In genomic region chr2:155691336-155691722, GRCm38 (mm10) we compare ENCODE assay signal across 8 mouse cellular contexts. TPM values are rescaled to one million over a fixed set of nuclear protein-coding genes. Genes with fewer than 3 reads are reported as not detected.
DNase-seq lines count a peak whose midpoint lies in the region; ATAC-seq and TF ChIP-seq lines count a peak whose summit lies in the region.

No protein-coding gene starts in this region.

- H3K4me2 ChIP-seq in forebrain, embryonic 12.5 days: peak overlapping the region; percentile 72
- H3K4me2 ChIP-seq in liver, embryonic 14.5 days (ENCODE audit: low read depth): peak overlapping the region; percentile 96

- no peak for DNase-seq in gastrocnemius, adult 2 months
- DNase-seq in gastrocnemius, adult 18-20 months (ENCODE audit: low spot score): no peak
- no peak for DNase-seq in liver, embryonic 14.5 days (ENCODE audit: low read depth in 3 of 3, low spot score in 3 of 3)
- DNase-seq in cerebellum, adult 9-11 months: no peak
- no peak for DNase-seq in frontal cortex, adult 2 months (ENCODE audit: extremely low spot score in 1 of 2, low spot score in 1 of 2)
- no peak for DNase-seq in thymus, postnatal 25 days

- no peak for TF ChIP-seq CTCF in gastrocnemius, adult 2 months (IDR thresholded peaks at IDR 0.05)
- no peak for TF ChIP-seq CTCF in C2C12 (IDR thresholded peaks at IDR 0.05; ENCODE audit: control insufficient read depth, insufficient read depth, insufficient read length)
- no peak for TF ChIP-seq CTCF in liver, embryonic 14.5 days (IDR thresholded peaks at IDR 0.05; ENCODE audit: low read depth)

- ATAC-seq in forebrain, embryonic 12.5 days (ENCODE audit: low FRiP score): no peak; the same call in 1 of the 2 replicates
- no peak for ATAC-seq in liver, embryonic 14.5 days (ENCODE audit: insufficient read depth)

- peaks cover 22% of the 10 kb centered on the region for H3K4me1 ChIP-seq in forebrain, embryonic 12.5 days
- peaks cover 7 to 8% of the 10 kb centered on the region in 2 experiments for H3K4me1 ChIP-seq in liver, embryonic 14.5 days (replicated peaks; ENCODE audit: control insufficient read depth in 2 of 2, insufficient read depth in 2 of 2, low read length in 1 of 2)

- WGBS in forebrain, embryonic 12.5 days: 7% methylated on average over 8 of the region's 8 CpGs
- 4% methylated on average over 8 of the region's 8 CpGs for WGBS in liver, embryonic 14.5 days (ENCODE audit: insufficient replicate concordance)

- H3K79me2 ChIP-seq in C2C12 (ENCODE audit: control insufficient read depth, insufficient read depth): peaks cover 58% of the 10 kb centered on the region

- H3K4me3 ChIP-seq in gastrocnemius, adult 2 months: peak overlapping the region; percentile 90
- peak overlapping the region; percentile 93 for H3K4me3 ChIP-seq in C2C12 (ENCODE audit: insufficient read depth, poor library complexity, severe bottlenecking)
- H3K4me3 ChIP-seq in forebrain, embryonic 12.5 days (replicated peaks): peak overlapping the region; percentile 99
- H3K4me3 ChIP-seq in liver, embryonic 14.5 days (ENCODE audit: insufficient read depth in 1 of 2, low read depth in 2 of 2, low read length in 2 of 2): peak overlapping the region; percentile 71 to 90

- H3K9ac ChIP-seq in forebrain, embryonic 12.5 days: peak overlapping the region; percentile 91
- H3K9ac ChIP-seq in liver, embryonic 14.5 days (replicated peaks): peak overlapping the region; percentile 90

- no peak for TF ChIP-seq EP300 in liver, embryonic 14.5 days (IDR thresholded peaks at IDR 0.05; ENCODE audit: low read depth)

- intact Hi-C loops in gastrocnemius, adult 2 months (cut with DNase I): loop anchor here (10.0 kb wide), 1 partner anchor 253 kb away; the partner anchor contains the start of genes Gdf5 and Gm15557

- peaks cover 12% of the 10 kb centered on the region for H3K36me3 ChIP-seq in C2C12 (ENCODE audit: control insufficient read depth, insufficient read depth)
- H3K36me3 ChIP-seq in forebrain, embryonic 12.5 days (replicated peaks): peaks cover 8% of the 10 kb centered on the region
- H3K36me3 ChIP-seq in liver, embryonic 14.5 days (replicated peaks; ENCODE audit: control insufficient read depth, insufficient read depth, low read depth): no peaks in the 10 kb centered on the region

- H3K79me3 ChIP-seq in C2C12 (ENCODE audit: low read depth): peaks cover 48% of the 10 kb centered on the region

- H3K27ac ChIP-seq in gastrocnemius, adult 2 months: peak overlapping the region; percentile 98
- 0 out of 2 replicates have a peak overlapping the region, but pooled peaks have one; percentile 89 for H3K27ac ChIP-seq in forebrain, embryonic 12.5 days
- peak overlapping the region; percentile 3; the same call in 1 of the 2 replicates for H3K27ac ChIP-seq in liver, embryonic 14.5 days

- no peaks in the 10 kb centered on the region for H3K9me3 ChIP-seq in forebrain, embryonic 12.5 days
- no peaks in the 10 kb centered on the region for H3K9me3 ChIP-seq in liver, embryonic 14.5 days (ENCODE audit: control insufficient read depth, low read length)

- peak overlapping the region; percentile 81 for H3ac ChIP-seq in C2C12 (ENCODE audit: control insufficient read depth, insufficient read length, low read depth)

- H3K27me3 ChIP-seq in C2C12 (ENCODE audit: control insufficient read depth, insufficient read depth, insufficient read length): no peaks in the 10 kb centered on the region
- no peaks in the 10 kb centered on the region for H3K27me3 ChIP-seq in forebrain, embryonic 12.5 days
- no peaks in the 10 kb centered on the region for H3K27me3 ChIP-seq in liver, embryonic 14.5 days (ENCODE audit: control insufficient read depth, insufficient read depth, low read length)

TF ChIP-seq in C2C12, 6 proteins besides CTCF, POLR2A, EP300 and RAD21:
- TF ChIP-seq MAX (IDR thresholded peaks at IDR 0.05): no peak
- TF ChIP-seq CEBPB (IDR thresholded peaks at IDR 0.05; ENCODE audit: low read depth): no peak
- TF ChIP-seq MYOG (IDR thresholded peaks at IDR 0.05; ENCODE audit: control insufficient read depth, extremely low read depth, insufficient read length): no peak
- no peak for TF ChIP-seq MYOD1 (IDR thresholded peaks at IDR 0.05; ENCODE audit: control insufficient read depth, insufficient read length, low read depth)
- TF ChIP-seq USF1 (IDR thresholded peaks at IDR 0.05; ENCODE audit: low read depth): no peak
- TF ChIP-seq FOSL1 (IDR thresholded peaks at IDR 0.05; ENCODE audit: insufficient read depth, low read length, poor library complexity, severe bottlenecking): no peak

RNA-seq across cellular contexts. Expression of gene Trpc4ap, which starts 0.9 kb away (rescaled TPM):
- 100 to 1,000 TPM in 1 of 2 experiments, 10 to 100 TPM in 1; 93.4 to 102 TPM for total RNA-seq in gastrocnemius, adult 2 months (2021)
- total RNA-seq in gastrocnemius, adult 18-20 months (2021): 10 to 100 TPM; 96.6 to 99.0 TPM
- 70.5 TPM for polyA plus RNA-seq in C2C12 (2012; fragmentation: generic; extraction: Trizol)
- polyA plus RNA-seq in forebrain, embryonic 12.5 days (2016; fragmentation: Nextera tagmentation; extraction: Ambion mirVana): 159 and 167 TPM in 2 replicates
- polyA plus RNA-seq in liver, embryonic 14.5 days (2012; rRNA removed): 37.3 and 37.7 TPM in 2 replicates
- polyA plus RNA-seq in liver, embryonic 14.5 days (2014; fragmentation: Nextera tagmentation; extraction: Ambion mirVana): 44.7 and 48.7 TPM in 2 replicates
- polyA plus RNA-seq in frontal cortex, adult 2 months (2012; rRNA removed): 152 and 159 TPM in 2 replicates

RNA-seq across cellular contexts. Expression of gene Edem2, which starts 37.9 kb away (rescaled TPM):
- 1 to 10 TPM; 4.2 to 4.4 TPM for total RNA-seq in gastrocnemius, adult 2 months (2021)
- 1 to 10 TPM; 4.3 to 4.9 TPM for total RNA-seq in gastrocnemius, adult 18-20 months (2021)
- polyA plus RNA-seq in C2C12 (2012; fragmentation: generic; extraction: Trizol): 19.0 TPM
- 32.6 and 33.0 TPM in 2 replicates for polyA plus RNA-seq in forebrain, embryonic 12.5 days (2016; fragmentation: Nextera tagmentation; extraction: Ambion mirVana)
- polyA plus RNA-seq in liver, embryonic 14.5 days (2012; rRNA removed): 12.0 and 13.9 TPM in 2 replicates
- 21.2 and 22.6 TPM in 2 replicates for polyA plus RNA-seq in liver, embryonic 14.5 days (2014; fragmentation: Nextera tagmentation; extraction: Ambion mirVana)
- polyA plus RNA-seq in frontal cortex, adult 2 months (2012; rRNA removed): 38.4 and 39.6 TPM in 2 replicates

RNA-seq across cellular contexts. Expression of gene Gm17581, which starts 44.3 kb away (rescaled TPM):
- not detected for total RNA-seq in gastrocnemius, adult 2 months (2021)
- not detected for total RNA-seq in gastrocnemius, adult 18-20 months (2021)
- polyA plus RNA-seq in C2C12 (2012; fragmentation: generic; extraction: Trizol): not detected
- not detected in 2 replicates for polyA plus RNA-seq in forebrain, embryonic 12.5 days (2016; fragmentation: Nextera tagmentation; extraction: Ambion mirVana)
- polyA plus RNA-seq in liver, embryonic 14.5 days (2012; rRNA removed): not detected in 2 replicates
- polyA plus RNA-seq in liver, embryonic 14.5 days (2014; fragmentation: Nextera tagmentation; extraction: Ambion mirVana): not detected in 2 replicates
- polyA plus RNA-seq in frontal cortex, adult 2 months (2012; rRNA removed): not detected in 2 replicates

RNA-seq across cellular contexts. Expression of gene Procr, which starts 59.6 kb away (rescaled TPM):
- 10 to 100 TPM in 1 of 2 experiments, 1 to 10 TPM in 1; 9.9 to 21.3 TPM for total RNA-seq in gastrocnemius, adult 2 months (2021)
- 1 to 10 TPM; 6.8 to 7.9 TPM for total RNA-seq in gastrocnemius, adult 18-20 months (2021)
- polyA plus RNA-seq in C2C12 (2012; fragmentation: generic; extraction: Trizol): 4.4 TPM
- 1.4 and 2.6 TPM in 2 replicates for polyA plus RNA-seq in forebrain, embryonic 12.5 days (2016; fragmentation: Nextera tagmentation; extraction: Ambion mirVana)
- polyA plus RNA-seq in liver, embryonic 14.5 days (2012; rRNA removed): 0.56 and 0.93 TPM in 2 replicates
- 0.56 and 0.74 TPM in 2 replicates for polyA plus RNA-seq in liver, embryonic 14.5 days (2014; fragmentation: Nextera tagmentation; extraction: Ambion mirVana)
- 1.5 and 2.6 TPM in 2 replicates for polyA plus RNA-seq in frontal cortex, adult 2 months (2012; rRNA removed)

Comparison
In these comparisons a context has a peak if more than half of its experiments do, and no peak if none do; other contexts are left out.
1. H3K27ac ChIP-seq: peak in every context shown above with its lines; median percentile 98 in gastrocnemius, adult 2 months; 89 in forebrain, embryonic 12.5 days; 3 in liver, embryonic 14.5 days.